10 mouse cellular contexts compared by ENCODE assay signal in genomic region chr11:75535106-75535795, GRCm38 (mm10). TPM values are rescaled to one million over a fixed set of nuclear protein-coding genes. Genes with fewer than 3 reads are reported as not detected.
DNase-seq lines count a peak whose midpoint lies in the region; ATAC-seq and TF ChIP-seq lines count a peak whose summit lies in the region.
"Had no signal": no experiment of that assay in that cellular context is flagged by ENCODE, and none has a peak within 500 bp of the region (broad histone marks: within the 10 kb centered on the region; RNA-seq: fewer than 3 reads in every experiment).

No protein-coding gene starts in this region.

- no peaks in the 10 kb centered on the region for H3K9me3 ChIP-seq in heart, embryonic 13.5 days
- H3K9me3 ChIP-seq in hindbrain, postnatal 0 days (ENCODE audit: low read length), result no peaks in the 10 kb centered on the region
- H3K9me3 ChIP-seq in liver, embryonic 15.5 days (replicated peaks), result no peaks in the 10 kb centered on the region

- ATAC-seq in heart, embryonic 13.5 days (ENCODE audit: extremely low read depth, insufficient number of reproducible peaks, low FRiP score, low TSS enrichment), result no peak
- no peak for ATAC-seq in hindbrain, postnatal 0 days
- no peak for ATAC-seq in liver, embryonic 15.5 days (ENCODE audit: insufficient read depth)

- peak overlapping the region; percentile 61 for H3K9ac ChIP-seq in heart, embryonic 13.5 days
- H3K9ac ChIP-seq in hindbrain, postnatal 0 days (replicated peaks; ENCODE audit: low read length), result no peak overlapping the region
- H3K9ac ChIP-seq in liver, embryonic 15.5 days, result no peak overlapping the region

- 0 out of 2 replicates have a peak, but pooled peaks cover 10% of the 10 kb centered on the region for H3K27me3 ChIP-seq in heart, embryonic 13.5 days (replicated peaks)
- H3K27me3 ChIP-seq in hindbrain, postnatal 0 days (ENCODE audit: insufficient read depth, low read length), result no peaks in the 10 kb centered on the region
- peaks cover 14% of the 10 kb centered on the region for H3K27me3 ChIP-seq in liver, embryonic 15.5 days

- H3K36me3 ChIP-seq in heart, embryonic 13.5 days, result no peaks in the 10 kb centered on the region
- H3K36me3 ChIP-seq in hindbrain, postnatal 0 days (ENCODE audit: insufficient read depth, low read length), result no peaks in the 10 kb centered on the region
- no peaks in the 10 kb centered on the region for H3K36me3 ChIP-seq in liver, embryonic 15.5 days (replicated peaks)

- peak overlapping the region; percentile 43 for H3K4me2 ChIP-seq in heart, embryonic 13.5 days
- peak overlapping the region; percentile 100 for H3K4me2 ChIP-seq in hindbrain, postnatal 0 days (ENCODE audit: low read depth, low read length)
- H3K4me2 ChIP-seq in liver, embryonic 15.5 days, result peak overlapping the region; percentile 23; the same call in 1 of the 2 replicates

- 30% methylated on average over 13 of the region's 13 CpGs for WGBS in heart, embryonic 13.5 days
- WGBS in hindbrain, postnatal 0 days, result 48% methylated on average over 13 of the region's 13 CpGs
- WGBS in liver, embryonic 15.5 days (ENCODE audit: insufficient replicate concordance), result 34% methylated on average over 13 of the region's 13 CpGs

- H3K27ac ChIP-seq in heart, embryonic 13.5 days (replicated peaks), result peak overlapping the region; percentile 40; the same call in 1 of the 2 replicates
- H3K27ac ChIP-seq in brown adipose tissue, adult 24 weeks (replicated peaks; ENCODE audit: low read depth, low read length), result peak overlapping the region; percentile 92
- H3K27ac ChIP-seq in hindbrain, postnatal 0 days, result peak overlapping the region; percentile 8; the same call in 1 of the 2 replicates
- H3K27ac ChIP-seq in liver, embryonic 15.5 days (replicated peaks), result 0 out of 2 replicates have a peak overlapping the region, but pooled peaks have one; percentile 11

- 0 out of 2 replicates have a peak overlapping the region, but pooled peaks have one; percentile 2 for H3K4me3 ChIP-seq in heart, embryonic 13.5 days
- H3K4me3 ChIP-seq in brown adipose tissue, adult 24 weeks (ENCODE audit: insufficient read depth, low read depth, low read length), result peak overlapping the region; percentile 0; the same call in 1 of the 2 replicates
- H3K4me3 ChIP-seq in hindbrain, postnatal 0 days (ENCODE audit: low read length), result no peak overlapping the region
- no peak overlapping the region for H3K4me3 ChIP-seq in liver, embryonic 15.5 days (replicated peaks)

- no peak for DNase-seq in heart, postnatal 25 days (ENCODE audit: low spot score)
- DNase-seq in hindbrain, postnatal 0 days (ENCODE audit: low spot score), result no peak
- no peak for DNase-seq in layer of hippocampus, postnatal 36 days
- DNase-seq in MN1 (ENCODE audit: low spot score), result no peak
- no peak for DNase-seq in right cerebral cortex, postnatal 4 days
- DNase-seq: lung, postnatal 10 days; thymus, adult 18-20 months had no signal

- no peak for TF ChIP-seq CTCF in hindbrain, postnatal 0 days (IDR thresholded peaks at IDR 0.05; ENCODE audit: low read depth)

- peaks cover 46% of the 10 kb centered on the region for H3K4me1 ChIP-seq in heart, embryonic 13.5 days
- H3K4me1 ChIP-seq in brown adipose tissue, adult 24 weeks (ENCODE audit: control insufficient read depth, insufficient read depth, insufficient read length, low read length), result peaks cover 41% of the 10 kb centered on the region
- 0 out of 2 replicates have a peak, but pooled peaks cover 7% of the 10 kb centered on the region for H3K4me1 ChIP-seq in hindbrain, postnatal 0 days (ENCODE audit: insufficient read depth, low read length)
- H3K4me1 ChIP-seq in liver, embryonic 15.5 days (replicated peaks), result peaks cover 52% of the 10 kb centered on the region

- intact Hi-C loops in heart, postnatal 25 days (cut with DNase I), result loop anchor here (2.0 kb wide), 1 partner anchor 14 kb away; no protein-coding TSS in a partner anchor

RNA-seq across cellular contexts. Expression of gene Slc43a2, which starts 3.8 kb away (rescaled TPM):
- polyA plus RNA-seq in heart, embryonic 13.5 days (2015; fragmentation: Nextera tagmentation; extraction: Ambion mirVana), result 3.2 and 3.6 TPM in 2 replicates
- total RNA-seq in heart, postnatal 25 days (2021), result 10 to 100 TPM; 14.9 to 18.2 TPM
- 13.4 and 14.5 TPM in 2 replicates for polyA plus RNA-seq in brown adipose tissue, adult 24 weeks (2012; ENCODE audit: insufficient read depth, insufficient read length, missing spikeins)
- 31.3 and 36.2 TPM in 2 replicates for total RNA-seq in hindbrain, postnatal 0 days (2014; rRNA removed)
- polyA plus RNA-seq in hindbrain, postnatal 0 days (2015; fragmentation: Nextera tagmentation; extraction: Ambion mirVana), result 17.2 and 17.8 TPM in 2 replicates
- 4.2 and 5.8 TPM in 2 replicates for polyA plus RNA-seq in liver, embryonic 15.5 days (2015; fragmentation: Nextera tagmentation; extraction: Ambion mirVana)
- 10 to 100 TPM; 50.7 to 51.3 TPM for total RNA-seq in layer of hippocampus, postnatal 36 days (2021)

RNA-seq across cellular contexts. Expression of gene Scarf1, which starts 21.9 kb away (rescaled TPM):
- polyA plus RNA-seq in heart, embryonic 13.5 days (2015; fragmentation: Nextera tagmentation; extraction: Ambion mirVana), result 12.9 and 13.2 TPM in 2 replicates
- 10 to 100 TPM in 1 of 2 experiments, 1 to 10 TPM in 1; 8.5 to 12.1 TPM for total RNA-seq in heart, postnatal 25 days (2021)
- polyA plus RNA-seq in brown adipose tissue, adult 24 weeks (2012; ENCODE audit: insufficient read depth, insufficient read length, missing spikeins), result 3.4 and 5.3 TPM in 2 replicates
- total RNA-seq in hindbrain, postnatal 0 days (2014; rRNA removed), result 3.3 and 3.7 TPM in 2 replicates
- 3.5 and 3.6 TPM in 2 replicates for polyA plus RNA-seq in hindbrain, postnatal 0 days (2015; fragmentation: Nextera tagmentation; extraction: Ambion mirVana)
- polyA plus RNA-seq in liver, embryonic 15.5 days (2015; fragmentation: Nextera tagmentation; extraction: Ambion mirVana), result 2.8 and 3.6 TPM in 2 replicates
- total RNA-seq in layer of hippocampus, postnatal 36 days (2021), result 1 to 10 TPM; 1.1 TPM

RNA-seq across cellular contexts. Expression of gene Rilp, which starts 25.4 kb away (rescaled TPM):
- 3.4 TPM in 2 replicates for polyA plus RNA-seq in heart, embryonic 13.5 days (2015; fragmentation: Nextera tagmentation; extraction: Ambion mirVana)
- 10 to 100 TPM; 47.4 to 47.8 TPM for total RNA-seq in heart, postnatal 25 days (2021)
- polyA plus RNA-seq in brown adipose tissue, adult 24 weeks (2012; ENCODE audit: insufficient read depth, insufficient read length, missing spikeins), result 42.3 and 47.1 TPM in 2 replicates
- total RNA-seq in hindbrain, postnatal 0 days (2014; rRNA removed), result 3.9 and 6.6 TPM in 2 replicates
- 7.3 and 7.6 TPM in 2 replicates for polyA plus RNA-seq in hindbrain, postnatal 0 days (2015; fragmentation: Nextera tagmentation; extraction: Ambion mirVana)
- 3.7 TPM in 2 replicates for polyA plus RNA-seq in liver, embryonic 15.5 days (2015; fragmentation: Nextera tagmentation; extraction: Ambion mirVana)
- total RNA-seq in layer of hippocampus, postnatal 36 days (2021), result 1 to 10 TPM in 1 of 2 experiments, under 1 TPM in 1; 0.90 to 1.3 TPM

RNA-seq across cellular contexts. Expression of gene Prpf8, which starts 48.6 kb away (rescaled TPM):
- 31.6 and 32.1 TPM in 2 replicates for polyA plus RNA-seq in heart, embryonic 13.5 days (2015; fragmentation: Nextera tagmentation; extraction: Ambion mirVana)
- total RNA-seq in heart, postnatal 25 days (2021), result 10 to 100 TPM; 78.7 to 89.4 TPM
- polyA plus RNA-seq in brown adipose tissue, adult 24 weeks (2012; ENCODE audit: insufficient read depth, insufficient read length, missing spikeins), result 57.2 and 61.0 TPM in 2 replicates
- total RNA-seq in hindbrain, postnatal 0 days (2014; rRNA removed), result 118 and 126 TPM in 2 replicates
- polyA plus RNA-seq in hindbrain, postnatal 0 days (2015; fragmentation: Nextera tagmentation; extraction: Ambion mirVana), result 25.9 and 29.4 TPM in 2 replicates
- 25.8 and 28.0 TPM in 2 replicates for polyA plus RNA-seq in liver, embryonic 15.5 days (2015; fragmentation: Nextera tagmentation; extraction: Ambion mirVana)
- total RNA-seq in layer of hippocampus, postnatal 36 days (2021), result 100 to 1,000 TPM; 126 to 130 TPM

RNA-seq across cellular contexts. Expression of gene Pitpna, which starts 52.6 kb away (rescaled TPM):
- 54.4 and 56.7 TPM in 2 replicates for polyA plus RNA-seq in heart, embryonic 13.5 days (2015; fragmentation: Nextera tagmentation; extraction: Ambion mirVana)
- 100 to 1,000 TPM; 108 to 115 TPM for total RNA-seq in heart, postnatal 25 days (2021)
- 75.9 and 86.5 TPM in 2 replicates for polyA plus RNA-seq in brown adipose tissue, adult 24 weeks (2012; ENCODE audit: insufficient read depth, insufficient read length, missing spikeins)
- total RNA-seq in hindbrain, postnatal 0 days (2014; rRNA removed), result 90.7 and 91.4 TPM in 2 replicates
- polyA plus RNA-seq in hindbrain, postnatal 0 days (2015; fragmentation: Nextera tagmentation; extraction: Ambion mirVana), result 95.9 and 109 TPM in 2 replicates
- 30.7 and 33.1 TPM in 2 replicates for polyA plus RNA-seq in liver, embryonic 15.5 days (2015; fragmentation: Nextera tagmentation; extraction: Ambion mirVana)
- total RNA-seq in layer of hippocampus, postnatal 36 days (2021), result 100 to 1,000 TPM; 283 to 291 TPM

Comparison
In these comparisons a context has a peak if more than half of its experiments do, and no peak if none do; other contexts are left out.
1. H3K27ac ChIP-seq: peak in every context shown above with its lines; median percentile 92 in brown adipose tissue, adult 24 weeks; 40 in heart, embryonic 13.5 days; 11 in liver, embryonic 15.5 days; 8 in hindbrain, postnatal 0 days.
2. H3K4me2 ChIP-seq: peak in every context shown above with its lines; median percentile 100 in hindbrain, postnatal 0 days; 43 in heart, embryonic 13.5 days; 23 in liver, embryonic 15.5 days.
3. H3K4me3 ChIP-seq: peak in heart, embryonic 13.5 days (single experiment) and brown adipose tissue, adult 24 weeks (single experiment); none in hindbrain, postnatal 0 days (single experiment) and liver, embryonic 15.5 days (single experiment).